Mouse (Mus musculus) E14TG2a.4 (cell line): ENCODE data around the gene Sytl3.
"Not testable (repeated sequence)": the region's sequence is repeated elsewhere in the genome, so short reads cannot be mapped to it uniquely, and the experiment has no call there.

Experiments
- H3K27me3 ChIP-seq: 2 replicates; pipeline ENCODE4 v1.6.1; 2014; ENCODE audit warnings: low read length, control low read depth; ENCODE audit not compliant: insufficient read depth
- H3K36me3 ChIP-seq: 2 replicates; pipeline ENCODE4 v1.6.1; 2014; ENCODE audit warnings: low read length, control low read depth; ENCODE audit not compliant: insufficient read depth
- H3K4me1 ChIP-seq: replicated peaks from 2 replicates; pipeline ENCODE4 v1.6.1; 2014; ENCODE audit warnings: low read depth, low read length, control low read depth
- H3K4me3 ChIP-seq: replicated peaks from 2 replicates; pipeline ENCODE4 v1.5.1; 2014; ENCODE audit warnings: mild to moderate bottlenecking, low read length
- H3K9me3 ChIP-seq: 2 replicates; pipeline ENCODE4 v1.6.1; 2014; ENCODE audit warnings: low read length, control low read depth

Gene Sytl3

GRCm38 (mm10) chr17:6658801-6659200, at the start of gene Sytl3:
TSS of gene Sytl3 (plus strand) at chr17:6659093.
- not testable (repeated sequence) for H3K4me3 ChIP-seq, H3K4me1 ChIP-seq, H3K27me3 ChIP-seq, H3K36me3 ChIP-seq, H3K9me3 ChIP-seq

GRCm38 (mm10) chr17:6613524-6613923, 45.4 kb upstream of the Sytl3 start:
- not testable (repeated sequence) for H3K9me3 ChIP-seq, H3K4me1 ChIP-seq, H3K27me3 ChIP-seq, H3K36me3 ChIP-seq, H3K4me3 ChIP-seq

GRCm38 (mm10) chr17:6614316-6614715, 44.6 kb upstream of the Sytl3 start:
- not testable (repeated sequence) for H3K4me1 ChIP-seq

GRCm38 (mm10) chr17:6616731-6617130, 42.2 kb upstream of the Sytl3 start:
- H3K36me3 ChIP-seq, H3K4me3 ChIP-seq, H3K27me3 ChIP-seq, H3K4me1 ChIP-seq, H3K9me3 ChIP-seq: not testable (repeated sequence)

More at GRCm38 (mm10) chr17:6614316-6614715, 44.6 kb upstream of the Sytl3 start:
- not testable (repeated sequence) for H3K27me3 ChIP-seq, H3K36me3 ChIP-seq, H3K4me3 ChIP-seq, H3K9me3 ChIP-seq

- H3K4me1 ChIP-seq, H3K36me3 ChIP-seq, H3K4me3 ChIP-seq, H3K27me3 ChIP-seq, H3K9me3 ChIP-seq: not testable (repeated sequence)
Measured at GRCm38 (mm10) chr17:6617689-6618400, 41.0 kb upstream of the Sytl3 start.

- not testable (repeated sequence) for H3K9me3 ChIP-seq, H3K36me3 ChIP-seq, H3K4me1 ChIP-seq, H3K27me3 ChIP-seq, H3K4me3 ChIP-seq
Measured at GRCm38 (mm10) chr17:6619271-6619670, 39.6 kb upstream of the Sytl3 start.

GRCm38 (mm10) chr17:6620035-6620434, 38.9 kb upstream of the Sytl3 start:
- not testable (repeated sequence) for H3K27me3 ChIP-seq, H3K36me3 ChIP-seq, H3K4me1 ChIP-seq, H3K4me3 ChIP-seq, H3K9me3 ChIP-seq

- H3K9me3 ChIP-seq, H3K4me3 ChIP-seq, H3K4me1 ChIP-seq, H3K36me3 ChIP-seq, H3K27me3 ChIP-seq: not testable (repeated sequence)
Measured at GRCm38 (mm10) chr17:6620730-6621451, 38.0 kb upstream of the Sytl3 start.

- not testable (repeated sequence) for H3K9me3 ChIP-seq, H3K36me3 ChIP-seq, H3K27me3 ChIP-seq, H3K4me3 ChIP-seq, H3K4me1 ChIP-seq
Measured at GRCm38 (mm10) chr17:6621976-6622375, 36.9 kb upstream of the Sytl3 start.

GRCm38 (mm10) chr17:6624926-6625558, 33.9 kb upstream of the Sytl3 start:
- not testable (repeated sequence) for H3K4me3 ChIP-seq, H3K36me3 ChIP-seq, H3K9me3 ChIP-seq, H3K4me1 ChIP-seq, H3K27me3 ChIP-seq

GRCm38 (mm10) chr17:6630398-6630797, 28.5 kb upstream of the Sytl3 start:
- H3K9me3 ChIP-seq, H3K27me3 ChIP-seq, H3K4me1 ChIP-seq, H3K36me3 ChIP-seq, H3K4me3 ChIP-seq: not testable (repeated sequence)

- not testable (repeated sequence) for H3K36me3 ChIP-seq
Measured at GRCm38 (mm10) chr17:6632850-6633249, 26.0 kb upstream of the Sytl3 start.

GRCm38 (mm10) chr17:6635781-6636180, 23.1 kb upstream of the Sytl3 start:
- not testable (repeated sequence) for H3K4me1 ChIP-seq, H3K36me3 ChIP-seq, H3K4me3 ChIP-seq, H3K9me3 ChIP-seq, H3K27me3 ChIP-seq

More at GRCm38 (mm10) chr17:6632850-6633249, 26.0 kb upstream of the Sytl3 start:
- H3K27me3 ChIP-seq, H3K4me1 ChIP-seq, H3K9me3 ChIP-seq, H3K4me3 ChIP-seq: not testable (repeated sequence)
